Mouse (Mus musculus): ENCODE results near the gene Mipep.
A peak's percentile ranks its signal among the peaks of the same experiment; 100 is the strongest.

The Mipep gene

DNA sequence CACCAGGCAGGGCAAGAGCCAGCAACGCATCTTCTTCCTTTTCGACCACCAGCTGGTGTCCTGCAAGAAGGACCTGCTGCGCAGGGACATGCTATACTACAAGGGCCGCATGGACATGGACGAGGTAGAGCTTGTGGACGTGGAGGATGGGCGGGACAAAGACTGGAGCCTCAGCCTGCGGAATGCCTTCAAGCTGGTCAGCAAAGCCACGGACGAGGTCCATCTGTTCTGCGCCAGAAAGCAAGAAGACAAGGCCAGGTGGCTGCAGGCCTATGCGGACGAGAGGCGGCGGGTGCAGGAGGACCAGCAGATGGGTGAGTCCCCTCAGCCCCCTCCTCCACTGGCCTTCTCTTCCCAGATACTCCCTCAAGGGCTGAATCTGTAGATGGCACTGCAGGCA lies 28.1 kb upstream of the Mipep start:
- DNase-seq (ENCODE audit: low read depth, low spot score): no peak

DNA sequence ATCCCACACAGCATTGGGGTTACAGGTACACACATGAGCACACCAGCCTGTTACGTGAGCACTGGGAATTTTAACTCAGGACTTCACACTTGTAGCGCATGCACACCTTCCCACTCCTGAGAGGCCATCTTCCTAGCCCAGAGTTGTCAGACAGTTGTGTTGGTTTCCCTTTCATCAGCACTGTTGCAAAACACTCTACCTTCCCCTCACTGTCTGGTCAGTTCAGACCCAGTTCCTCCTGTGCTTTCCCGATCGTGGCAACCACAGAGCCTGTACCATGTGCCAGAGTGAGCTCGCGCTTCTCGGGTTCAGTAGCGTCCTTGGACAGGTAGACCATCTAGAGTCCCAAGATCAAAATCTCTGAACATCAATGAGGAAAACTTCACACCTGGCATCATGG lies 27.1 kb upstream of the Mipep start:
- DNase-seq (ENCODE audit: low read depth, low spot score): no peak

DNA sequence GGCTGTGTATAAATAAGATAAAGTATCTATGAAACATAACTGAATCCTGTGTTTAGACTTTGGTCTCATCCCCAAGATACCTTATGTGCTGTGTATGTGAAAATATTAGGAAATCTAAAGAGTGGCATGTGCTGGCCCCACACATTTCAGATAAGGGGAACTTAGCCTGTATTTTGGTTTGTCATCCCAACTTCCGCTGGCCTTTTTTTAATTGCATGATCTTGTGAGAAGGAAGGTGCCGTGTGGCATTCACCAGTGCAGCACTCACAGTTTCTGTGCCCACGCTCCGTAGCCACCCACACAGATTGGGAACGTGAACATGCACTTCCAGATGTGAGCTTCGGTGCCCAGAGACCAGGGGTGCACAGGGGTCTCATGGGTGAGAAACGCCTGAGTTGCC lies 26.7 kb upstream of the Mipep start:
- DNase-seq (ENCODE audit: low read depth, low spot score): no peak

DNA sequence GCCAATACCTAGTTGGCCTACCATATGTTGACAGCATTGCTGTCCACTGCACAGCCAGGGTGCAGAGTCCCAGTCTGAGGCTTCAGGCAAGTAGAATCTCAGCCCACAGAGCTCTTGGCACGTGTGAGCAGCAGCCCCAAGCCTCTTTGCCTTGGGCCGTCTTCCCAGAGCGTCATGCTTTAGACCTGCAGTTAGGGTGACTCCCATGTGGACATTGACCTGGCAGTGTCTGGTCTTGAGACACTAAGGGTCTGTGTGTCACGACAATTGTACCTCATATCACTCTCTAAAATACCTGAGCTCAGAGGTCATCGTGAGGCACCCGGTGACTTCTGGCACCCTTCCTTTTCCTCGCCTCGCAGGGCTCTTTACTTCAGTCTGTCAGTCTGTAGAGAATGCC lies 25.3 kb upstream of the Mipep start:
- no peak for DNase-seq (ENCODE audit: low read depth, low spot score)

DNA sequence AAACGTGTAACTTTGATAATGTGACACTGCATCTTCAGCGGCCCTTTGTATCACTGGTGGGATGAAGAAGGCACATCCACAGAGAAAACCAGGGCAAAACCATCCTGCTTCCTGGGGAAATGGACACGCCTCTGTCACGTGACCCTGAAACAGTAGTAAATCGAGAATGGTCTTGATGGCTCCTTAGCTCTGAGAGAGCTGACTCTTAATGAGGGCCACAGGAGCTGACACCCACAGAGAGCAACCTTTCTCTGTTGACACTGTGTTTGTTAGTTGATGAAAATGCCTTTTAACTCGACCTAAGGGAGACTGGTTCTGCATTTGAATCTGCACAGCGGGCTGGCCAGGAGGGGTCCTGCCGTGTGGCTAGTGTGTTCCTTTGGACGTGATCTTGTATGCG lies 22.6 kb upstream of the Mipep start:
- no peak for DNase-seq (ENCODE audit: low read depth, low spot score)

DNA sequence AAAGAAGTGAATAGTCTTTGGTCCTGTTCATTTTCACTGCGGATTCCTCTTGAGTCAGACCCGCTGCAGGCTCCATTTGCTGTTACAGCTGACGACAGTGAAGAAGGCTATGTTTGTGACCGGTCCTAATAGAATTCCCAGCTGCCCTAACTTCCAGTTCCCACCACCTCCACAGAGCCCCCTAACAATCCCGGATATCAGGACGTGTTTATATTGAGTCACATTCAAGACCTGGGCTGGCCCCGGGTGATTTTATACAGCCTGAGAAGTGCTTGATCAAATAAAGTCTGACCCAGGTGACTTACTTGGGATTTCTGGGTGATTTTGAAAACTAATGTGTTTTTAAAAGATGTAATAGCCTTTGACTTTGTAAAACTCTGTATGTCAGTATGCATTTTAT lies 21.6 kb upstream of the Mipep start:
- no peak for DNase-seq (ENCODE audit: low read depth, low spot score)

DNA sequence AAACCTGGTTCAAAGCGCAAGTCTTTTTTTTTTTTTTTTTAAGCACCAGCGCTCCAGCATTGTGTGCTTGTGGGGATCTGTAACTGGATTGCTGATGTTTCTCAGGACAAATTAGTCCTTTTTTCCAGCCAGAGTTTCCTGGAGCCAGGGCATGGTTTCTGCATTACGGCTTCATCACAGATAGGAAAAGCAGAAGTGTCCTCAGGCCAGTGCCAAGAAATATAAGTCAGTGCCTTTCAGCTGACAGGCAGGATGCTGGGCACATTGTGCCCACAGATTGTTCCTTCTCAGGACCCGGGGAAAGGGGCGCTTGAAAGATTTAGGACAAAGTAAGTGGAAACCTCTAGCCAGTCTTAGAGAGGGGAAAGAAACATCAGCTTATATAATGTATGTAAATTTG lies 20.6 kb upstream of the Mipep start:
- no peak for DNase-seq (ENCODE audit: low read depth, low spot score)

DNA sequence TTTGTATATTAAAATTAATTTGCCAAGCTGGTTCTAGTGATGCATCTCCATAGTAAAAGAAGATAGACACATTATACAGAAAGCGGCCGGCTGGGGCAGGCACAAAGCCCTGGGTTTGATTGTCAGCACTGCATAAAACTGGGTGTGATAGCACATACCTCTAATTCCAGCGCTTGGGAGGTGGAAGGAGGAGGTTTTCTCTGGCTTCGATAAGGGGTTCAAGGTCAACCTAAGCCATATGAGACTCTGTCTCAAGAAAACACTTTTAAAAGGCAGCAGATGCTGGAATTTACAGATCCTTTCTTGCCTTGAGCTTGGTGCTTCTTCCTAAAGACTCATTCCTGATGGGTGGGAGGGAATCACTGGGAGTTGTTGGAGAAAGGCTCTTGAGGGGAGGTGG lies 19.8 kb upstream of the Mipep start:
- no peak for DNase-seq (ENCODE audit: low read depth, low spot score)

DNA sequence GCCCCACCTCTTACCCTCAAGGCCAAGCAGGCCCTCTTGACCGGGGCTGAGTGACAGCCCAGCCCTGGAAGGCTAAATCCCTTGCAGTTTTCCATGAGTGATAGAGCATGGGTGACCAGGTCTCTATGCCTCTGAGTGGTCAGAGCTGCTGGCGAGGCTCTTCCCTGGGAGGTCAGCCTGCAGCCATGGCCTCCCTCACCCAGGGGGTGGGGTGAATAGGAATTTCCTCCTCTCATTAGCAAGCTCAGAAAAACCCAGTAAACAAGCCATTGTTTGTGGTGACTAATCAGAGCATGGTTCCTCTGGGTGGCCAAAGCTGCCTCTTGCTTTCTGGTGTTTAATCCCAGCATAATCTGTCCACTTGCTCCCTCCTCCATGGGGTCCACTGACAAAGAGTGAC lies 19.3 kb upstream of the Mipep start:
- DNase-seq (ENCODE audit: low read depth, low spot score): no peak

DNA sequence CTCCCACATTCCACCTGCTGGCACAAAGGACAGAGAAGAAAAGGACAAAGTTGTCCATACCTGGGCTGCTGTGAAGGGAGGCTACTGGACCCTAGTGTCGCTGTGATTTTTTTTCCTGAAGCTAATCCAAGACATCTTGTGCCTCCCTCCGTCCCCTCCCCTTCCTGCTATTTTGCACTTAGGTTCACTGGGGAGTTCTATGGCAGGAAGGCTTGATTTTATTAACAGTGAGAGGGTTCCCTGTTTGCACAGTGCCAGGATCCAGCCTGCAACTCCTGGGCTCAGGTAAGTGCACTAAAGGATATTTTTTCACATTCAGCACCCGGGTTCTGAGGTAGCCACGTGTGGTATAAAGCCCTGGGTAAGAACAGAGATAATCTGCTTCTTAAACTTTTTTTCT lies 16.5 kb upstream of the Mipep start, which contains the start of gene C1qtnf9:
Gene C1qtnf9, plus strand, starts transcription at position 251 of the 400 bp plus-strand sequence.
- no peak for DNase-seq (ENCODE audit: low read depth, low spot score)

DNA sequence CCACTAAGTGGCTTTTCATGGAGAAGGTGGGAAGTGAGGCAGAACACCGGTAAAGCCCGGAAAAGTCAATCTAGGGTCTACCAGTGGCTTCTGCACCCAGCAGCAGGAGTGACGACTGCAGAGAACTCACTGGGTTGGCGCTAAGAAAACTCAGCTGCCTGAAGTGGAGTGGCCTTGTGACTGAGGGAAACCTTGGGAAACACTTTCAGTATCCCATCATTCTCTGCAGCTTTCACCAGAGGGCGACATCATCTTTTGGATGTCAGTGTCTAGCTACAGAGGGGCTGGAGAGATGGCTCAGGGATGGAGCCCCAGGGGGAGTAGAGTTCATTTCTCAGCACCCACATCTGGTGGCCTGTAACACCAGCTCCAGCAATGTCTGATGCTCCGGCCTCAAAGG lies 15.0 kb upstream of the Mipep start:
- DNase-seq (ENCODE audit: low read depth, low spot score): no peak

DNA sequence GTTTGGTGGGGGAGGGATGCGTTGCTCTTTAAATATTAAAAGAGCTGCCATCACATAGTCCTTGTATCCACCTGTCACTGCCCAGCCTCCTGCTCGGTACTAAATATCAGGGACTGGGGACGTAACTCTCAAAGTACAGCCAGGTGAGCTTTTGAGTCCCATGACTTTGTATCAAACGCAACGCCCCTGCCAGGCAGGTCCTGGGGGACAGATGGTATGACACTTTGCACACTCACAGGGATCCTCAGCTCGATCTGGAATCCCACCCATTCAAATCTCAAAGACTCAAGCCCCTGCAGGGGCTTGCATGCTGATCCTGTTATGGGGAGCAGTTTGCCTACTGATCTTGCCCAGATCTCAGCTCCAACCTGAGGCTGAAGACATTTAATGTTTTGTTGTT lies 13.8 kb upstream of the Mipep start:
- DNase-seq (ENCODE audit: low read depth, low spot score): no peak

DNA sequence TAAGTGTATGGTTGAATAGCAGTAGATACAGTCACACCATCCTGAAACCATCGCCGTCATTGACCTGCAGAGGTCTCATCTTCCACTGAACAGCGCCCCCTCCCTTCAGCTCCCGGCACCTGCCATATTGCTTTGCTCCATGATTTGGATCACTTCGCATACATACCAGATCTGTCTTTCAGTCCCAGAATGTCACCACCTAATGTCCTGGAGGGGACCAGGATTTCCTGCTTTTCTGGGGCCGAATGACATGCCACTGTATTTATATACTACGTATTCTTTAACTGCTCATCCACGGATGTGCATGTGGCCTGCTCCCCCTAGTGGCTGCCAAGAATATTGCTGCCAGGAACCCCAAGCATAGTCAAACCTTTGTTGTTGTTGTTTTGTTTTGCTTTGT lies 13.3 kb upstream of the Mipep start:
- peak; percentile 86 for DNase-seq (ENCODE audit: low read depth, low spot score)

DNA sequence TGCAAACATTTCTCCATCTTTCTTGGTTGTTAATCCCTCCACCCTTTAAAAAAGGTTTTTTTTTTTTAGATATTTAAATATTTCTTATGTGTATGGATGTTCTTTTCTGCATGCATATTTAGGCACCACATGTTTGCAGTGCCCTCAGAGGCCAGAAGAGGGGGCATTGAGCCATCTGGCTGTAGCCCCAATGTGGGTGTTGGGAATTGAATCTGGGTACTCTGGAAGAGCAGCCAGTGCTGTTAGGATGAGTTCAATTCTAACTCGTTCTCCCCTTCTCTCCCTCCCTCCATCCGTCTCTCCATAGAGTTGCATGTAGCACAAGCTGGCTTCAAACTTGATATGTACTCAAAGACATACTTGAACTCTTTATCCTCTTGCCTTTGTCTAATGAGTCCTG lies 10.9 kb upstream of the Mipep start:
- peak; percentile 39 for DNase-seq (ENCODE audit: low read depth, low spot score)

DNA sequence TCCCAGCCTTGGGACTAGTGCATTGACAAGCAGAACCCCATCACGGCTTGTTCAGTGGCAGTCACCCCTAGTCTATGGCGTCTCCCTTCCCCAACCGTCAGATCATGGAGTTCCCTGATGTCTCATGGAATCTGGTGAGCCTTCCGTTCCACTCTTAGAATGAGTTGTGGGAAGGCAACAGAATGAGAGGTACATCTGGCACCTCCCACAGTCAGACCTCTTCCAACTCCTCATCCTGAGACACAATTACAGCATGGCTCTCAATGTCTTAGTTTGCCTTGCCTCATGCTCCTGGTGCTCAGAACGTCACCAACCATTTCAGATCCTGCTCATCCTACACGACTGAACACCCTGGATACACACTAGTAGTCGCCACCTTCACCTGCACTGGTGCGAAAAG lies 7.9 kb upstream of the Mipep start:
- DNase-seq (ENCODE audit: low read depth, low spot score): no peak

DNA sequence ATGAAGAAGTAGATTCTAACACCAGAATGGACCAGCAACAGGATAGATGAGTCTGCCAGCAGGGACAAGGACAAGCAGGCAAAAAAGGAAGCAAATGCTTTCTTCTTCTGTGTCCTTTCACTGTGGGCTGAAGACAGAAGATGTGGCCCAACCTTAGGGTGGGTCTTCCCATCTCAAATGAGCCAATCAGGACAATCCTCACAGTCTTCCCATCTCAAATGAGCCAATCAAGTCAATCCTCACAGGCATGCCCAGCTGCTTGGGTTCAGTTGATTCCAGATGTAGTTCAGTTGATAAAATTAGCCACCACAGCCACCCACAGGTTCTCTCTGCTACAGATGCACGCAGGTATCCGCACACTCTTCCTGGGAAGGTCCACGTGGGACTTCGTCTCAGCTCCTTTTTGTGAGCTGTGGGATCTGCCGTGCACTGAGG lies 6.9 kb upstream of the Mipep start:
- DNase-seq (ENCODE audit: low read depth, low spot score): no peak

DNA sequence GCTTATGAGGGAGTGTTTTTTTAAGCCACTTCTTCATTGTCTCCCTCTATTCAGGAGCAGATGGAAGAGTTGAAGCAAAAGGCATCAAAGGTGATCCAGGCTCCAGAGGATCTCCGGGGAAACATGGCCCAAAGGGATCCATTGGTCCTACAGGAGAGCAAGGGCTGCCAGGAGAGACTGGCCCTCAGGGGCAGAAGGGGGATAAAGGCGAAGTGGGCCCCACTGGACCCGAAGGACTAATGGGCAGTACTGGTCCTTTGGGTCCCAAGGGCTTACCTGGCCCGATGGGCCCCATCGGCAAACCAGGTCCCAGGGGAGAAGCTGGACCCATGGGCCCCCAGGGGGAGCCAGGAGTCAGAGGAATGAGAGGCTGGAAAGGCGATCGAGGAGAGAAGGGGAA lies 5.2 kb upstream of the Mipep start:
- no peak for DNase-seq (ENCODE audit: low read depth, low spot score)

DNA sequence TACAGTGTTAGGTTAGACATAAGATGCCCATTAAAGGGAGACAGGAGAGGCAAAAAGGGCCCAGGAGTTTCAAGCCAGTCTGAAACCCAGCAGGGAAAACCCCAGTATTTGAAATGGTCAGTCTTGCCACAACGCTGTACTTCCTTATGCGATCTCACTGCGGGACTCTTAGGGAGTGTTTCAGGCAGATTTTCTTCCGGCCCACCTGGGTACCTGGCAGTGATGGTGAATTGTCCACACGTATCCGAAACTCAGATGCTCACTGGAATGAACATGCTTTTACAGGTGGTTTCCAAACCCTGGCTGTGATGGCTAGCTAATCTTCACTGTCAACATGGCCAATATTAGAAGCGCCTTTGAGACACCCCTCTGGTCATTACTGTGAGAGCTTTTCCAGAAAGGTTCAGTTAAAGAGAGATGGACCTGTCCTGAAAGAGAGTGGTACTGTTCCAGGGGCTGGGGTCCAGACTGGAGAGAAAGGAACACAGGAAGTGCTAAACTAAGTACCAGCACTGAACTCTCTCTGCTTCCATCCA lies 2.2 kb upstream of the Mipep start:
- no peak for DNase-seq (ENCODE audit: low read depth, low spot score)

DNA sequence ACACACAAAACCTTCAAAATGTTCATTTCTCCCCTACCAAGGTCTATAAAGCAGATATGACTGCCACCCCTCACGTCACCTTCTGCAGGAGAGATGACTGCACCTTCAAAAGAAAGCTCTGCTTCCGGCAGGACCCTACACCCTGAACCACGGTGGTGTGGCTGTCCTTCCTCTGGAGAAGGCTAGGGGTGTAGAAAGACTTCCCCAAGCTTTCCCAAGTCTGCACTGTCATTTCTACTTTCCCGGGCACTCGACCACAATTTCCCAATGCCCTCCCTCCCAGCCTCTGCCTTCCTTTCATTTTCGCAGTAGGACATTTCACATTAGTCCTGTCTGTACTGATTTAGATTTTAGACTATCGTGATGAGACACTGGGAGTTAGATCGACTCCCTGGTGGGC lies 1.2 kb upstream of the Mipep start:
- peak; percentile 28 for DNase-seq (ENCODE audit: low read depth, low spot score)

DNA sequence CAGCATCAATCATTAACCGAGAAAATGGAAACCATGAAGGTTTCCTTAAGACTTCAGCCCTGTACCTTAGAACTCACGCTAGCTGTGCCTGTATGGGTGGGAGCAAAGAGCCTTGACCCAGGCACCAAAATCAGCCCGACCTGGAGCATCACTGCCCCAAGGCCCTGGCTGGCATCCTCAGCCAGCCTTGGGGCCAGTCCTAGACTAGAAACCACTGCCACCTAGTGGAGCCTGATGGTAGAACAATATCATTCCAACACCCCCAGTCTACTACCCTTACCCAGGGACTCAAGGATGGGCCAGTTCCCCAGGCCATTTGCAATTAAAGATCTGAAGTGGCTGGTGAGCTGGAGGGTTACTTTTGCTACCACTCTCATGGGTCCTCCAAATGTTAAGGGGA lies 5.7 kb downstream of the Mipep start:
- peak; percentile 78 for DNase-seq (ENCODE audit: low read depth, low spot score)

DNA sequence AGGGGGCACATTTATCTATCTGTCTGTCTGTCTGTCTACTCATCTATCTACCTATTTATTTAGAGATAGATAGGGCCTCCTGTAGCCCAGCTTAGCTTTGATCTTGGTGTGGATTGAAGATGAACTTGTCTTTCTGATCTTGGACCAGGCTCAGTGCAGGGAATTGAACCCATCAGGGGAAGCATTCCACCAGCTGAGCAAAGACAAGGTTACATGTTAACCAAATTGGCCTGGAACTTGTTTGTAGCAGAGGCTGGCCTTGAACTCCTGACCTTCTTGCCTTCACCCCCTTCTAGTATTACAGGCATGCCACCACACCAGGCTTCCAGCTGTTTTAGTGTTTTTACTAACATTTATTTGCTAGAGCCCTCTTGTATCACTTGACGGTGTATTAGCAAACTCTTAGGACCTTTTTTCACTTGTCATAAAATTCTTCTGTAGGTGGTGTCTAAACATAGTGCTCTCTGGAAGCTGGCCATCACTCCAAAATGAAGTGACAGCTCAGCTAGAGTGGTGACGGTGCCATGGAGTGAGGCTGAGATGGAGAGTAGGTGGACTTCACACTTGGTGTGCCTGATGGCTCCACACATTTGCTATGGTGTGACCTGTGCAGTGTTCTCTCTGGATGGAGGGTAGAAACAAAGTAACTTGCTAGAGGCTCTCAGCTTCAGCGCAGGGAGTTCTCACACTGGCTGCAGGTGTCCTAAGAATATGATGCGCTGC lies 12.4 kb downstream of the Mipep start:
- no peak for DNase-seq (ENCODE audit: low read depth, low spot score)

DNA sequence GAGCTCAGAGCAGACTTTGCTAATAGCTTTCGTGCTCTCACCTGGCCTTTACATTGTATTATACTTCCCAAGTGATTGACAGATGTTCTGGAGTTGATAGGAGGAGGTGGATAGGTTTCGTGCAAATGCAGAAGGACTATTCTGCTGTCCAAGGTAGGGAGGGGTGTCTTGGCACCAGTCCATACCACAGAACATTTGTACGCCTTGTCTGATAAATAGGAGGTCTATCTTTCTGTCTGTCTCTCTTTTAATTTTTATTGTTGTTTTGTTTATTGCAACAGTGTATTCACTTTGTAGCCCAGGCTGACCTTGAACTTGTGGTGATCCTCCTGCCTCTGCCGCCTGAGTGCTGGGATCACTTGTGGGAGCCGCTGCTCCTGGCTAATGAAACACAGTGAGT lies 13.2 kb downstream of the Mipep start:
- DNase-seq (ENCODE audit: low read depth, low spot score): no peak

DNA sequence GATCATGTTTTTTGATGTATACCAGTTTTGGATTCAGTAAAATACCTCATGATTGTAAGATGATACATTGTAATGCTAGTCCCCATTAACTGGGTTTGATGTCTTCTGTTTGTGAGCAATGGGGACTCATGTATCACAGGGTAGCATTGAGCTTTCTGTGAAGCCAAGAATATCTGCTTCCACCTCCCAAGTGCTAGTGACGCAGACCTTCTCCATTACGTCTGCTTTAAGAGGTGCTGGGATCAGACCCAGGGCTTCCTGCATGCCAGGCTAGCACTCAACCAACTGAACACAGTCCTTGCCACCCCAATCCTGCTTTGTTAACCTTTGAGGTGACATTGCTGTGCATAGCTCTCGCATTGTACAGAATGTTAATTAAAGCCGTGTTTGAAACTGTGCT lies 14.3 kb downstream of the Mipep start:
- DNase-seq (ENCODE audit: low read depth, low spot score): no peak
